Mouse (Mus musculus) heart, postnatal 0 days (tissue): ENCODE measurements around the gene D630003M21Rik.

Source experiments
- CTCF ChIP-seq: IDR thresholded peaks from 2 replicates; pipeline ENCODE4 v1.5.1; 2016; ENCODE audit warnings: antibody characterized with exemption, control low read depth, low read depth
- EP300 ChIP-seq: IDR thresholded peaks from 2 replicates; pipeline ENCODE4 v1.6.1; 2016; ENCODE audit warnings: antibody characterized with exemption, low read depth

GRCm38 (mm10) chr2:158159376-158160235 lies 69.4 kb downstream of the D630003M21Rik start:
- no peak for TF ChIP-seq EP300
- no peak for TF ChIP-seq CTCF
